Mouse (Mus musculus) urinary bladder, adult 2 months (tissue): ENCODE data around the gene Ndufb11. TPM values are rescaled to one million over a fixed set of nuclear protein-coding genes. Genes with fewer than 3 reads are reported as not detected.

Source experiments
- DNase-seq: peaks from one replicate; pipeline ENCODE4 v3.0.0; 2022; ENCODE audit warnings: low spot score
- polyA plus RNA-seq: library from polyadenylated mRNA; depleted of rRNA; stranded (reverse); fragments of >200 nt; gene quantifications from 2 replicates; pipeline ENCODE4 v1.2.3, GENCODE M21; 2012; rRNA removed

Ndufb11 gene
- 206 and 219 TPM in 2 replicates for polyA plus RNA-seq

- DNase-seq, result peak; percentile 64
Observed at GRCm38 (mm10) chrX:20617176-20617902, at the start of gene Ndufb11, which contains the start of gene Rbm10. Ndufb11 (minus strand) TSS chrX:20617619. Rbm10 (plus strand) TSS chrX:20617503.

- no peak for DNase-seq
Observed at GRCm38 (mm10) chrX:20663444-20663790, 46.0 kb upstream of the Ndufb11 start.

- DNase-seq, result peak; percentile 53
Observed at GRCm38 (mm10) chrX:20662716-20663443, 45.5 kb upstream of the Ndufb11 start.

GRCm38 (mm10) chrX:20662317-20662715, 44.9 kb upstream of the Ndufb11 start:
- no peak for DNase-seq

GRCm38 (mm10) chrX:20658891-20659406, 41.5 kb upstream of the Ndufb11 start:
- DNase-seq, result no peak

- DNase-seq, result no peak
Observed at GRCm38 (mm10) chrX:20658026-20658652, 40.7 kb upstream of the Ndufb11 start, which contains the start of gene Uba1. Uba1 (plus strand) TSS chrX:20658326.

GRCm38 (mm10) chrX:20657593-20657992, 40.2 kb upstream of the Ndufb11 start:
- DNase-seq, result no peak

- no peak for DNase-seq
Observed at GRCm38 (mm10) chrX:20644780-20645179, 27.4 kb upstream of the Ndufb11 start.

- DNase-seq, result no peak
Observed at GRCm38 (mm10) chrX:20638141-20638540, 20.7 kb upstream of the Ndufb11 start.

GRCm38 (mm10) chrX:20617903-20618399, 532 bp upstream of the Ndufb11 start:
- no peak for DNase-seq

GRCm38 (mm10) chrX:20616861-20617175, 601 bp downstream of the Ndufb11 start:
- no peak for DNase-seq

GRCm38 (mm10) chrX:20608500-20608899, 8.9 kb downstream of the Ndufb11 start:
- DNase-seq, result no peak

- no peak for DNase-seq
Observed at GRCm38 (mm10) chrX:20587968-20588367, 29.5 kb downstream of the Ndufb11 start.

GRCm38 (mm10) chrX:20573927-20574326, 43.5 kb downstream of the Ndufb11 start:
- DNase-seq, result no peak

GRCm38 (mm10) chrX:20572683-20573082, 44.7 kb downstream of the Ndufb11 start:
- DNase-seq, result no peak

GRCm38 (mm10) chrX:20571024-20571423, 46.4 kb downstream of the Ndufb11 start:
- DNase-seq, result no peak

Other genes with a start within 250 kb of the Ndufb11 start
- 6.3 and 7.4 TPM in 2 replicates for gene Jade3, start 191.9 kb downstream of the Ndufb11 start, polyA plus RNA-seq
- 0.58 and 0.84 TPM in 2 replicates for gene Rgn, start 67.8 kb downstream of the Ndufb11 start, polyA plus RNA-seq
- 32.9 and 33.3 TPM in 2 replicates for gene Rbm10, start 116 bp downstream of the Ndufb11 start, polyA plus RNA-seq
- gene Uba1, start 40.7 kb upstream of the Ndufb11 start, polyA plus RNA-seq, result 153 and 168 TPM in 2 replicates
- 153 and 188 TPM in 2 replicates for gene Cdk16, start 70.3 kb upstream of the Ndufb11 start, polyA plus RNA-seq
- 12.6 and 13.4 TPM in 2 replicates for gene Usp11, start 86.3 kb upstream of the Ndufb11 start, polyA plus RNA-seq
- 132 and 153 TPM in 2 replicates for gene Araf, start 180.2 kb upstream of the Ndufb11 start, polyA plus RNA-seq